Mouse (Mus musculus) urinary bladder, postnatal 10 days (tissue): Measurements from ENCODE around the gene Fgfr2.

Experiments used
- DNase-seq: peaks from one replicate; pipeline ENCODE4 v3.0.0; 2022; ENCODE audit warnings: low spot score

Fgfr2 gene

GRCm38 (mm10) chr7:132715259-132715658, 407.9 kb downstream of the Fgfr2 start:
- no peak for DNase-seq

DNA sequence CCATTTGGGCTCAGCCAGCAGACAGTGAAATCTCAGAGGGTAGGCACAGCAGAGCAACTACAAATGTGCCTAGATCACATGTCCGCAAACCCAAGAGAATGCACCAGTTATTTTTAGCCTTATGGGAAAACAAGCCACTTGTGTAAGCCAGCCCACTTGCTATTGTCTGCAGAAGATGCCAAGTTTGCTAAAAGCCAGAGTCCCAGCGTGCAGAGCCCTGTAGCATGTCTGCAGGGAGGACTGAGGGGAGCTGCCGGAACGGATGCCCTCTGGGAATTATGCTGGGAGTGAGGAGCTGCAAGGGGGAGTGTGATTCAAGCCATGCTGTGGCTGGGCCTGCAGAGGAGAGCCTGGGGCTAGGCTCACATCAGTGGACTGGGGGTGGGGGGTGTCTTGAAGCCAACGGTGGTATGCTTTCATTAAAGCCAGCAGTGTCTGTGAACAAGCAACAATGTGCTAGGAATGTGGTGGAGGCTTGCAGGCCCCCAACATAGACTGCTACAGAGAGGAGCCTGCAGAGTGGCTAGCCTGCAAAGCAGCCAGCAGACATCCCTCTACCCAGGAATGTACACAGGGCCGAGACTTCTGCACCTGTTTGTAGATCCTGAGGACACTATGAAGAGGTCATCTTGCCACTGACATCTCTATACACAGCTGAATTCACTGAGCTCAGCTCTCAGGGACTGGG, 408.8 kb downstream of the Fgfr2 start:
- no peak for DNase-seq

- no peak for DNase-seq
Observed at GRCm38 (mm10) chr7:132713483-132714126, 409.5 kb downstream of the Fgfr2 start.

- no peak for DNase-seq
Observed at GRCm38 (mm10) chr7:132712956-132713355, 410.2 kb downstream of the Fgfr2 start.

- no peak for DNase-seq
Observed at GRCm38 (mm10) chr7:132712044-132712708, 411.0 kb downstream of the Fgfr2 start.

- DNase-seq: no peak
Observed at GRCm38 (mm10) chr7:132711579-132711978, 411.6 kb downstream of the Fgfr2 start.

GRCm38 (mm10) chr7:132705130-132705529, 418.0 kb downstream of the Fgfr2 start:
- no peak for DNase-seq

DNA sequence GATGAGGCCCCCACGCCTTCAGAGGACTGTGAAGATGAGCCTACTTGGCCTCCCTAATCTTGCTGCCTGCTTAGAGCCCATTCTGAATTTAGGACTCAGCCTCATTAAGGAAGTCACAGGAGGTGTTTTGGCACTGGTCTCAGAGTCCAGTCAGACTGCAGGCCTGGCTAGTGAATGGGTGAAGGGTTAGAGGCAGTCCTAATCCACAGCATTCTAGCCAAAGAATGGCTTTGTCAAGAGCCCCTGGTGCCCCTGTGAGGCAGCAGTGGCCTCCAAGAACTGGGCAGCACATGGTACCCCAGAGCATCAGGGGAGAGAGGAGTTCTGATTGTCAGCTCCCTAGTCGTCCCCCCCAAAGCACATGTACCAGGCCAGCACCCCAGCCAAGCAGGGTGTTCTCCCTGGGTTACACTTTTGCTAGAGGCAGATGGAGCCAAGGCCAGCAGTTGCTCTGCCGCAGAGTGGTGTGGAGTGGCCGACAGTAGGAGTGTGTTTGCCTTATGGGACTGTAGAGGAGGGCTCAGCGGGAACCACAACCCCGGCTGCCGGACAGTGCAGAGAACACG, 418.8 kb downstream of the Fgfr2 start:
- no peak for DNase-seq

DNA sequence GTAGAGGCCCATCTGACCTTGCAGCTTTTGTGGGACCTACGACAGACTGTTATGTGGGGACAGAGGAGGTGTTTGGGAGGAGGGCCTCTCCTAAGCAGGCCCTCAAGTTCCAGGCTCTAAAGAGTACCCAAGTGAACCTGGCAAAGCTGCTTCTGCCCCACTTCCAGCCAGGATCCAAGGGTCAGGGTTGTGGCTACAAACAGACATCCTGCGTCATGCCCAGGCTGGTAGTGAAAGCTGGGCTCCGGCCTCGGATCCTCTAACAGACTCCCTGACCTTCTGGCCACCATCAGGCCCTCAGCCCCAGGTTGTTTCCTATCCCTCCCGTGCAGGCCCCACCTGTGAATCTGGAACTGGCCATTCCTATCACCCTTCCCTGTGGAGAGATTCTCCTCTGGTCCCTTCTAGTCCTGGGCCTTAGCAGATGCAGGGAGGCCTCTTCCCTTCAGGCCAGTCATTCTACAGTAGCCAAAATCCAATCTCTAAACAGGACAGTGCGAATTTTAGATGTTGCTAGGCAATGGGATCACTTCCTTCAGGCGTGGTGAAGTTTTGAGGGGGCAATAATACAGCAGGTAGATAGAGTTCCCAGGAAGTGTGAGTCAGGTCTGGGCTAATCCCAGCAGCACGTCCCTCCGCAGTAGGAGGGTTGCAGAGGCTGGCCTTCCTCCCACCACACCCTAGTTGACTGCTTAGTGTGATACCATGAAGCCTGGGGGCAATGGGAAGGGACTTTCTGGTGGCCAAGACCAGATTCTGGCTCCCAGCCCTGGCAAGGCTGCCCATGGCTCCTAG, 419.4 kb downstream of the Fgfr2 start:
- DNase-seq: no peak

GRCm38 (mm10) chr7:132702492-132703070, 420.6 kb downstream of the Fgfr2 start:
- DNase-seq: no peak

DNA sequence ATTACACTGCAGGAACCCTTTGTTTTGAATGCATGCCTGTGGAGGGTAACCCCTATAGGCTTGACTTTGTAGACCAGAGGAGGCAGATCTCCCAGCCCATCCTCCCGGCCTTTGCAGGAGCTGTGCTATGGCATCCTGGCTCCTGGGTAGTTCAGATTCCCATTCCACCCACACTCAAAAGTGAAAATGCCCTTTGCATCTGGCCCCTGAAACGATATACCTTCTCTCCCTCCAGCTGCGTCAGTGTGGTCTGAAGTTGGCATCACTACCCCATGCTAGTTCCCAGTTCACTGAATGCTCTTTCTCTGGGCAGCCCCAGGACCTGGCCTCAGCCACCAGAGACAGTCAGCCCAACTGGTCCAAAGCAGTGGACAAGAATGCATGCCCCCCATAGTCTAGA, 421.1 kb downstream of the Fgfr2 start:
- DNase-seq: no peak

DNA sequence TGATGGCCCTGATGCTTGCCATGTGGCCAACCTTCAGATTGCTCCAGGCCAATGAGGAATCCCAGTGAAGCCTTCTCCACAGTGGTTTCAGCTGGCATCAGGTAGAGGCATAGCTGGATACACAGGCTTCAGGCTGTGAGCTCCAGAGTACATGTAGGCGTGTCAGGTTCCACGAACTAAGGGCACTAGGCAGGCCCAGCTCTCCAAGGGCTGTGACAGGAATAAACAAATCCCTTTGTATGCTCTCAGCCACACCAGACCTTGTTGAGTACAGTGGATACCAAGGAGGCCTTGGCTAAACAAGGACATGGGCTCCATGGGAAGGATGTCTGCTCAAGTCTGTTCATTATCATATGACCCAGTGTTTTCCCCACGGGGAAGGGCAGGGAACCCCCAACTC, 421.7 kb downstream of the Fgfr2 start:
- no peak for DNase-seq

DNA sequence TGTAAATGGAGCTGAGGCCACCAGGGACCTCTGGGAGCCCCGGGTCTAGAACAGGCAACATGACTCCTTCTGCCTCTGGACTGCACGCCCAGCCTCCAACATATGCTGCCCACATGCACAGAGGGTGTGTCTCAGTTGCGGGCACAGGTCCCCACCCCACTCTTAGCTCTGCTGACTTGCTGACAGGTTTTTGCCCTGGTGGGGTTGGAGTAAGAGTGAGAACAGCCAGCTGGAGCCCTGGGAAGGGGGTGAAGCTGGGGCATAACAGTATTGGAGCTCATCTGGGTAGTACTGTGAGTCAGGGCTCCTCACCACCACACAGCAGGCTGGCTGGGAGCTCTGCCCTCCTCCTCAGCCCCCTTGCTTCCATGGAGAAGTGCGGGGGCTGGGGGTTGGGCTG, 423.0 kb downstream of the Fgfr2 start:
- no peak for DNase-seq

DNA sequence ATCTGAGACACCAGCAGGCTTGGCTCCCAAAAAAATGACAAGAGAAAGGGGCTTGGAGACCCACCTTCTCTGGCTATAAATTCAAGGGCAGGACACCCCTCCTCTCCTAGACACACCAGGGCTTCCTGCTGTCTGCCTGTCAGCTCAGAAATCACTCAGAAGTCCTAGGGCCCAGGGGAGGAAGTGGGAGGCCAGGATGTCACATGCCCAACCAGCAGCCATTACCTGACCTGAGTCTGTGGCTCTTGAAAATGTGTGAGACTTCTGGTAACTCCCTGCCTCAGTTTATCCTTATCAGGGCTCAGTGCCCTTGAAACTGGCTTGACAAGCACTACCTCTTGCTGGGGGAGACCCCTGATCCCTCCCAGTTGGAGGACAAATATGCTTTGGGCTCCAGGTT, 423.5 kb downstream of the Fgfr2 start:
- DNase-seq: no peak

DNA sequence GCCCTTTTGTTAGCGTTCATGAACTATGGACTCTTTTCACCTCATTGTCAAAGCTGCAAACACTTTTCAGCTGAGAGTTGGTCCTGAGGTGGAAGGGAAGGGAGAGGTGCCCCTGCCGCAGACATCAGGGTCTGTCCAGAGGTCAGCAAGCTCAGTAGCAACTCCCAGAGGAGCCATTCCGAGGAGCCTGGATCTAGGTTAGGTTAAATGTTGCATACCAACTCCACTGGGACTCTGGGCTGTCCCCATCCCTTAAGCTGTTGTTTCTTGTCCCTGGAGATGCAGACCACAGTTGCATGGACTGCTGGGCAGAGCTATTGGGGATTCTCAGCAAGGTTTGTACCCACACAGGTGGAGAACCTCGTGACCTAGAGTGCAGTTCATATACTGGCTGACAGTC, 424.0 kb downstream of the Fgfr2 start:
- DNase-seq: no peak

DNA sequence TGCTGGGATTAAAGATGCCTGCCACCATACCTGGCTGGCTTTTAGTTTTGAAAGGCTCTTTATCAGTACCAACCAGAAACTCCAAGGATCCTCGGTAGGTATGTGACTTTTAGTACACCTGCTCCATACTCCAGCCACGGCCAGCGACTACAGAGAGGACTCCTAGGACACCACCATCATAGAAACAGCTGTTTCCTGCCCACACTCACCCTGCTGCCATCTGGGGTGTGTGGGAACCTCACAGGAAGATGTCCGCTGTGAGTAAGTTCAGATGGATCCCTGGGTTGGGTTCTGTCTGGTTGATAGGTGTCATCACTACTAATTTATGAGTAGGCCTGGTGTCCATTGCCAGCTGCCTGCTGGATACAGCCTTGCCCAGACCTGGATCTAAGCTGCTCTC, 424.4 kb downstream of the Fgfr2 start:
- no peak for DNase-seq

GRCm38 (mm10) chr7:132697258-132697796, 425.8 kb downstream of the Fgfr2 start:
- DNase-seq: no peak

GRCm38 (mm10) chr7:132693561-132693960, 429.6 kb downstream of the Fgfr2 start:
- no peak for DNase-seq

DNA sequence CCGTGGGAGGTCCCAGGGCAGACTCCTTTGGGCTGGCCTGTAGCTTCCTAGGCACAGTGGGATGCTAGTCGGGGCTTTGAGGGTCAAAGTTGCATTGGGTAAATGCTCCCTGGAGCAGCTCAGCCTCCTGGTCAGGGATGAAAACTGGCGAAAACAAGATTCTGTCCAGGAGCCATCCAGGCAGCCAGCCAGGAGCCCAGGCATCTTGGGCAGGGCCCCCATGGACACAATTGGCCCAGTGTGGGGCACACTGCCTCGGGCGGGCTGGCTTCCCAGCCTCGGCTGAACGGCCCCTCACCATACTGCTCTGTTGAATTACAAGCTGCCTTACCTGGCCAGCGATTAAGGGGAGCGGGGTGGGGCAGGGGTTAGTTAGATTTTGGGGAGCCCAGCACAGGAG, 430.4 kb downstream of the Fgfr2 start:
- DNase-seq: no peak

DNA sequence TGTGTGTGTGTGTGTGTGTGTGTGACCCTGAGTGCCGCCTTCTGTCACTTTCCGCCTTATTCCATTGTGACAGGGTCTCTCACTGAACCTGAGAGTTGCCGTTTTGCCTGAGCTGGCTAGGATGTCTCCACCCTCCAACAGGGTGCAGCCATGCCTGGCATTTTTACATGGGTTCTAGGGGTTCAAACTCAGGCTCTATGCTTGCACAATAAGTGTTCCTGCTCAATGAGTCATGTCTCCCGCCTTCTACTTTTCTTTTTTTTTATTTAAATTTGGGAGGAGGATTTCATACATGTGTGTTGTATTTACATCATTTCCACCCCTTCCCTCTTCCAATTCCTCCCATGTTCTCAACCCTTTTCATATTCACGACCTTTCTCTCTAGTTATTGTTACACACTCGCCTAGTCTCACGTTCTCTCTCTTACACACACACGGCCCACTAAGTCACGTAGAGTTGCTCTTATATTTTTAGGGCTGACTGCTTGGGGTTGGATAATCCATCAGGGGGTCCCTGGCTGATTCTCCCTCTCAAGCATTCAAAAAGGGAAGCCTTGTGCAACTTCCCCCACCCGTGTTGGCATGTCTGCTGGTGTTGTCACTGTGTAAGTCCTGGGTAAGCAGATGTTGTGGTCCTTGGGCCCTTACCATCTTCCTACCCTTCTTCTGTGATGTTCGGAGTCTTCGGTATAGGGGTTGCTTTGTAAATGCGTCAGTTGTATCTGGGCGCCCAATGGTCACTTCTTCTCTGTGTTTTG, 432.3 kb downstream of the Fgfr2 start:
- DNase-seq: no peak

- no peak for DNase-seq
Observed at GRCm38 (mm10) chr7:132689722-132690121, 433.4 kb downstream of the Fgfr2 start.
